Mouse (Mus musculus) hindbrain, embryonic 14.5 days (tissue): Measurements from ENCODE around the gene Cdv3. TPM values are rescaled to one million over a fixed set of nuclear protein-coding genes. Genes with fewer than 3 reads are reported as not detected.
"Not testable (repeated sequence)": the region's sequence is repeated elsewhere in the genome, so short reads cannot be mapped to it uniquely, and the experiment has no call there.

Experiments
- ATAC-seq: fragments of 200-750 bp; cut with Nextera tagmentation; 2 replicates; pipeline ENCODE4 v1.8.0; 2017; ENCODE audit warnings: moderate number of reproducible peaks, mild to moderate bottlenecking, moderate TSS enrichment, moderate library complexity; ENCODE audit not compliant: low FRiP score
- DNase-seq: peaks from one replicate; pipeline ENCODE4 v3.0.0-alpha.2; 2015; ENCODE audit warnings: low spot score
- H3K27ac ChIP-seq: fragments of 300-500 bp; sonication (generic); 2 replicates; pipeline ENCODE4 v1.5.1; 2014; ENCODE audit warnings: mild to moderate bottlenecking, moderate library complexity
- H3K27me3 ChIP-seq: fragments of 300-500 bp; sonication (generic); 2 replicates; pipeline ENCODE4 v1.6.1; 2014; ENCODE audit warnings: mild to moderate bottlenecking, low read length, mixed read lengths; ENCODE audit not compliant: control insufficient read depth, insufficient read depth
- H3K36me3 ChIP-seq: fragments of 300-500 bp; sonication (generic); replicated peaks from 2 replicates; pipeline ENCODE4 v1.6.1; 2014; ENCODE audit not compliant: control insufficient read depth, insufficient read depth
- H3K4me1 ChIP-seq: fragments of 300-500 bp; sonication (generic); replicated peaks from 2 replicates; pipeline ENCODE4 v1.6.1; 2014; ENCODE audit warnings: antibody characterized with exemption, low read length, mixed read lengths; ENCODE audit not compliant: control insufficient read depth, insufficient read depth
- H3K4me2 ChIP-seq: fragments of 300-500 bp; sonication (generic); replicated peaks from 2 replicates; pipeline ENCODE4 v1.6.1; 2014; ENCODE audit warnings: mild to moderate bottlenecking, moderate library complexity
- H3K4me3 ChIP-seq: fragments of 300-500 bp; sonication (generic); replicated peaks from 2 replicates; pipeline ENCODE4 v1.5.1; 2014; ENCODE audit warnings: mild to moderate bottlenecking, low read length
- H3K9ac ChIP-seq: fragments of 300-500 bp; sonication (generic); 2 replicates; pipeline ENCODE4 v1.6.1; 2014
- H3K9me3 ChIP-seq: fragments of 300-500 bp; sonication (generic); 2 replicates; pipeline ENCODE4 v1.6.1; 2016; ENCODE audit warnings: low read length; ENCODE audit not compliant: control insufficient read depth
- whole genome bisulfite sequencing: fragments of 180-500 bp; shearing (Covaris S2); extraction: QIAGEN DNeasy Blood & Tissue Kit; methylation state at CpG from one replicate; pipeline ENCODE4 v1.1.7; 2014; 5-methylcytosine and 5-hydroxymethylcytosine counted together
- polyA plus RNA-seq: library from polyadenylated mRNA; unstranded; fragments of >200 nt; fragmentation: Nextera tagmentation; extraction: Ambion mirVana; gene quantifications from 2 replicates; pipeline ENCODE4 v1.2.1, GENCODE M21; 2014

The Cdv3 gene
- polyA plus RNA-seq, 1 experiment from 2014 or later: 62.4 TPM

DNA sequence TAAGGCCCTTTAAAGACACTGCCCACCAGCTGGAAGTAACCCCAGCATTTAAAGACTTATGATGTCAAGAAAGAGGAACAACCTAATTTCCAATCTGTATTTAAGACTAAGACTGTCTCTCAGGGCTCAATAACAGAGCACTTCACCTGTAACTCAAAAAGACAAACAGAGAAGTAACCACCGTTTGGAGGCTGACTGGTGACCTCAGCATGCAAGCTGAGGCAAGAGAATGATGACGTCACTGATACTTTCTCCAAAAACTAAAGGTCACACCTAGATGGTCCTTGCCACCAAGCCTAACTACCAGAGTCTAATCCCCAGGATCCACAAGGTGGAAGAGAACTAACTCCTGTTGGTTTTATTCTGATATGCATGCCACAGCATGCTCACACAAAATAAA, 5.0 kb downstream of the Cdv3 start:
- Histone ChIP-seq H3K9ac (no peak overlapping the region), H3K27ac (no peak overlapping the region), H3K4me3 (no peak overlapping the region), H3K36me3 (peaks cover 60% of the 10 kb centered on the region), H3K27me3 (no peaks in the 10 kb centered on the region), H3K4me2 (no peak overlapping the region), H3K9me3 (no peaks in the 10 kb centered on the region), H3K4me1 (peaks cover 14% of the 10 kb centered on the region)
- ATAC-seq (no peak), DNase-seq (no peak)
- WGBS: 85% methylated on average over 2 of the region's 2 CpGs

DNA sequence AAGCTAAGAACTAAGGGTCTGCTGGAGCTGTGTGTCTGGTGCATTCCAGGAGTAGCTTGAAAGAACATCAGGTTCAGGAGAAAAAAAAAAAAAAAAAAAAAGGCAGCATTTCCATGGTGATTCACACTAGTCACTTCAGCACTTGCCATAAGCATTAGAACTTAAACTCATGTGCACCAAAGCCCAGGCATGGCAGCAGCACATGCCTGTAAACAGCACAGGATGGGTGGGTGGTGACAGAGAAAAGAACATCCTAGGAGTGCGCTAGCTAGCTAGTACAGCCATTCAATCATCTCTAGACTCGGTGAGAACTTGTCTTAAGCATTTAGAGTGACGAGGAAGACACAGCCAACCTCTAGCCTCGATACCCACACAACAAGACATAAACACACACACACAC, 7.1 kb downstream of the Cdv3 start:
- ATAC-seq: no peak
- Histone ChIP-seq H3K4me2 (no peak overlapping the region), H3K27me3 (no peaks in the 10 kb centered on the region), H3K27ac (no peak overlapping the region), H3K4me1 (peaks cover 9% of the 10 kb centered on the region), H3K9ac (no peak overlapping the region), H3K36me3 (peaks cover 64% of the 10 kb centered on the region), H3K4me3 (no peak overlapping the region), H3K9me3 (no peaks in the 10 kb centered on the region)
- no peak for DNase-seq
- WGBS: 84% methylated on average over 4 of the region's 4 CpGs

- no peak for DNase-seq
- no peak for ATAC-seq
- H3K9me3 ChIP-seq: no peaks in the 10 kb centered on the region
- no peak overlapping the region for H3K4me2 ChIP-seq
- no peaks in the 10 kb centered on the region for H3K27me3 ChIP-seq
- peaks cover 66% of the 10 kb centered on the region for H3K36me3 ChIP-seq
- H3K4me3 ChIP-seq: no peak overlapping the region
- H3K9ac ChIP-seq: no peak overlapping the region
- H3K4me1 ChIP-seq: peaks cover 2% of the 10 kb centered on the region; the same call in 1 of the 2 replicates
- no peak overlapping the region for H3K27ac ChIP-seq
Measured at GRCm38 (mm10) chr9:103357893-103358292, 7.7 kb downstream of the Cdv3 start.

DNA sequence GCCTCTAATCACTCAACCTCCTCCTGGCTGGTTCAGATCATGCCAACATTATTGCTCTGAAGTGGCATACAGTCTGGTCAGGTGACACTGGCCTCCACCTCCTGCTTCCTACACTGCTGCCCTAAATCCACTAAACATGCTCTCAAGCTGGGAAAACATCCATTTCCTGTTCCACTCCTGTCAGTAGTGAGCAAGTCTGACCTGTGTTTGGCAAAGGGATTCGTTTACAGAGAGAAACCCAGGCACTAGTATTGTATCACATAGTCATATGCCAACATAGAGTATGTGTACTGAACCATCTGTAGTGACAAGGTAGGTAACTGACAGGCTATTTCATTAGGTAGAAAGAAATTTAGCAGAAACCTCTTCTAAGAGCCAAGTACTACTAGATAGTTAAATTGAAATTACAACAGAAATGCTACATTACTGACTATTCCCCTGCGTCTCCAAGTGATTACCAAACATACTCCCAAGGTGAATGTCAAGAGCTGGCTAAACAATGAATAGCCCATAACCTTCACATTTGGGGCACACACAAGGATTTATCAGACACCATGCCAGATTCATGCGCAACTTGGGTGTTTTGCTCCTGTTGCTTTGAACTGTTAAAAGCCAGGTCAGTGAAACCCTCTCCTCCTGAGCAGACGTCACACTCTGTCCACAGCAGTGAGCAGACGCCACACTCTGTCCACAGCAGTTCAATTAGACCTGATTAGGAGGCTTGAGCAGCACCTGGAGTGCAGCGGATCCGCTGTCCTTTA, 12.0 kb downstream of the Cdv3 start:
- H3K9me3 ChIP-seq, H3K9ac ChIP-seq, H3K4me3 ChIP-seq, H3K4me2 ChIP-seq, ATAC-seq, H3K27me3 ChIP-seq, H3K27ac ChIP-seq, H3K4me1 ChIP-seq, DNase-seq: not testable (repeated sequence)
- 92% methylated on average over 7 of the region's 7 CpGs for WGBS
- peaks cover 52% of the 10 kb centered on the region for H3K36me3 ChIP-seq

- no peaks in the 10 kb centered on the region for H3K27me3 ChIP-seq
- ATAC-seq: no peak
- H3K4me3 ChIP-seq: no peak overlapping the region
- no peaks in the 10 kb centered on the region for H3K9me3 ChIP-seq
- H3K4me1 ChIP-seq: no peaks in the 10 kb centered on the region
- H3K36me3 ChIP-seq: peaks cover 58% of the 10 kb centered on the region
- no peak for DNase-seq
- H3K4me2 ChIP-seq: no peak overlapping the region
- H3K27ac ChIP-seq: no peak overlapping the region
- H3K9ac ChIP-seq: no peak overlapping the region
Measured at GRCm38 (mm10) chr9:103348791-103349190, 16.8 kb downstream of the Cdv3 start.

DNA sequence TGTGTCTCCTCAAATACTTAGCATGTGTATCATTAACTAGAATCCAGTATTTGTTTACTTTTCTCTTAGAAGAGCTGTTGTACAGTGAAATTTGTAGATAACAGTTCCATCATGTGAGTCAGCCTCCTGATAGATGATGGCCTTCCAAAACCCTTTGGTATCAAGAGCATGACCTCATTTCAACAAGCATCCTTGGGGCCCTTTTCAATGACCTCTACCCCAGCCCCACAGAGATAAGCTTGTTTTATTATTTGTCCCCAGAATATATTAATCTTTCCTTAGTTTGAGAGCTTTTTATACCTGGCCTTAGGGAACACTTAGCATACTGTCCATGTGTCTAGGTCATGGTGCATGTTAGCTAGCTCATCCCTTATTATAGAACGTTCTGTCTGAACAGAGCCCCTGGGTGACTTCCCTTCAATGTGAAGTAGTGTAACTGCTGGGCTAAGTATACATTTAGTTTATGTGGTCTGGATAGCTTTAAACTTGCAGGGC, 17.6 kb downstream of the Cdv3 start:
- Histone ChIP-seq H3K36me3 (peaks cover 65% of the 10 kb centered on the region), H3K4me2 (no peak overlapping the region), H3K4me1 (no peaks in the 10 kb centered on the region), H3K27ac (no peak overlapping the region), H3K27me3 (no peaks in the 10 kb centered on the region), H3K9ac (no peak overlapping the region), H3K9me3 (no peaks in the 10 kb centered on the region), H3K4me3 (no peak overlapping the region)
- no peak for DNase-seq
- WGBS: 77% methylated on average over 1 of the region's 1 CpGs
- ATAC-seq: no peak

- Histone ChIP-seq H3K27me3 (no peaks in the 10 kb centered on the region), H3K27ac (no peak overlapping the region), H3K4me2 (no peak overlapping the region), H3K9ac (no peak overlapping the region), H3K36me3 (peaks cover 69% of the 10 kb centered on the region), H3K4me1 (no peaks in the 10 kb centered on the region), H3K9me3 (no peaks in the 10 kb centered on the region), H3K4me3 (no peak overlapping the region)
- 94% methylated on average over 4 of the region's 4 CpGs for WGBS
- DNase-seq (no peak), ATAC-seq (no peak)
Measured at GRCm38 (mm10) chr9:103347045-103347444, 18.6 kb downstream of the Cdv3 start.

- Histone ChIP-seq H3K4me1 (no peaks in the 10 kb centered on the region), H3K9me3 (no peaks in the 10 kb centered on the region), H3K27ac (no peak overlapping the region), H3K4me3 (no peak overlapping the region), H3K27me3 (no peaks in the 10 kb centered on the region), H3K9ac (no peak overlapping the region), H3K4me2 (no peak overlapping the region), H3K36me3 (peaks cover 79% of the 10 kb centered on the region)
- DNase-seq: no peak
- ATAC-seq: no peak
Measured at GRCm38 (mm10) chr9:103336912-103337311, 28.7 kb downstream of the Cdv3 start.

DNA sequence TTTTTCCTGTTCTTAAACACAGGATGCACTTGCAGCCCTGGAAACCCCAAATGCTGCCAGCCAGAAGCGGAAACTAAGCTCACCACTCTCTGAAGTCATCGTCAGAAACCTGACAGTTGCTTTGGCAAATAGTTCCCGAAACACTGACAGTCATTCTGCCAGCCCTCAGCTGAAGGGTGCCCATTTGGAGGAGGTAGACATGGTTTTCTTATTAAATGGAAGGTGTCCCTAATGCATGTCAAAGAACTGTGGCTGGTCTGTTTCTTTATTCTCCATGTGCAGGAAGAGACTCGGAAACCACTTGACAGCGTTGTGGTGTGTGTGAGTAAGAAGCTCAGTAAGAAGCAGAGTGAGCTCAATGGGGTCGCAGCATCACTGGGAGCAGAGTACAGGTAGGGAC, 33.0 kb downstream of the Cdv3 start:
- Histone ChIP-seq H3K9ac (no peak overlapping the region), H3K9me3 (no peaks in the 10 kb centered on the region), H3K27me3 (no peaks in the 10 kb centered on the region), H3K36me3 (peaks cover 66% of the 10 kb centered on the region), H3K4me2 (no peak overlapping the region), H3K4me1 (no peaks in the 10 kb centered on the region), H3K27ac (no peak overlapping the region), H3K4me3 (no peak overlapping the region)
- no peak for ATAC-seq
- no peak for DNase-seq
- WGBS: 96% methylated on average over 6 of the region's 6 CpGs

GRCm38 (mm10) chr9:103326449-103326848, 39.2 kb downstream of the Cdv3 start:
- no peak overlapping the region for H3K9ac ChIP-seq
- no peaks in the 10 kb centered on the region for H3K4me1 ChIP-seq
- DNase-seq (no peak), ATAC-seq (no peak)
- H3K4me3 ChIP-seq: no peak overlapping the region
- WGBS: 88% methylated on average over 9 of the region's 9 CpGs
- H3K9me3 ChIP-seq: no peaks in the 10 kb centered on the region
- H3K36me3 ChIP-seq: peaks cover 68% of the 10 kb centered on the region
- no peak overlapping the region for H3K4me2 ChIP-seq
- no peaks in the 10 kb centered on the region for H3K27me3 ChIP-seq
- no peak overlapping the region for H3K27ac ChIP-seq
